Mouse (Mus musculus) thymus, adult 2 months (tissue): Measurements from ENCODE around the gene Zfp503.

Experiments
- CTCF ChIP-seq: fragments of 200-500 bp; IDR thresholded peaks from 2 replicates; pipeline ENCODE4 v1.5.1; 2012; ENCODE audit warnings: mild to moderate bottlenecking, control low read depth, low read length, moderate library complexity, borderline replicate concordance; ENCODE audit not compliant: control insufficient read depth, poor library complexity, insufficient read depth; ENCODE audit errors: extremely low read depth
- POLR2A ChIP-seq: fragments of 200-500 bp; IDR thresholded peaks from 2 replicates; pipeline ENCODE4 v1.6.1; 2012; ENCODE audit warnings: mild to moderate bottlenecking, low read length, control low read depth, moderate library complexity; ENCODE audit not compliant: control insufficient read depth, poor library complexity, insufficient read depth; ENCODE audit errors: extremely low read depth

- no peak for TF ChIP-seq CTCF
- no peak for TF ChIP-seq POLR2A
Observed at GRCm38 (mm10) chr14:22014781-22015180, 25.4 kb upstream of the Zfp503 start.
